Mouse (Mus musculus) neural tube, embryonic 13.5 days (tissue): ENCODE measurements around the gene Cdh11. TPM values are rescaled to one million over a fixed set of nuclear protein-coding genes. Genes with fewer than 3 reads are reported as not detected.

Experiments
- ATAC-seq: fragments of 200-750 bp; cut with Nextera tagmentation; 2 replicates; pipeline ENCODE4 v1.8.0; 2017; ENCODE audit warnings: low read depth, mild to moderate bottlenecking, moderate TSS enrichment, moderate library complexity
- H3K27ac ChIP-seq: fragments of 300-500 bp; sonication (generic); replicated peaks from 2 replicates; pipeline ENCODE4 v1.5.1; 2015; ENCODE audit warnings: moderate library complexity, mild to moderate bottlenecking, inconsistent platforms
- H3K27me3 ChIP-seq: fragments of 300-500 bp; sonication (generic); 2 replicates; pipeline ENCODE4 v1.6.1; 2015; ENCODE audit warnings: mild to moderate bottlenecking, inconsistent platforms
- H3K36me3 ChIP-seq: fragments of 300-500 bp; sonication (generic); 2 replicates; pipeline ENCODE4 v1.6.1; 2015; ENCODE audit warnings: mild to moderate bottlenecking, inconsistent platforms
- H3K4me1 ChIP-seq: fragments of 300-500 bp; sonication (generic); replicated peaks from 2 replicates; pipeline ENCODE4 v1.6.1; 2015; ENCODE audit warnings: inconsistent platforms
- H3K4me2 ChIP-seq: fragments of 300-500 bp; sonication (generic); 2 replicates; pipeline ENCODE4 v1.6.1; 2015; ENCODE audit warnings: inconsistent platforms, mild to moderate bottlenecking, moderate library complexity
- H3K4me3 ChIP-seq: fragments of 300-500 bp; sonication (generic); 2 replicates; pipeline ENCODE4 v1.5.1; 2015; ENCODE audit warnings: mild to moderate bottlenecking, inconsistent platforms
- H3K9ac ChIP-seq: fragments of 300-500 bp; sonication (generic); 2 replicates; pipeline ENCODE4 v1.6.1; 2015; ENCODE audit warnings: moderate library complexity, mild to moderate bottlenecking, inconsistent platforms
- H3K9me3 ChIP-seq: fragments of 300-500 bp; sonication (generic); 2 replicates; pipeline ENCODE4 v1.6.1; 2016; ENCODE audit warnings: inconsistent platforms
- WGBS: fragments of 180-500 bp; shearing (Covaris S2); methylation state at CpG from one replicate; pipeline ENCODE4 v1.1.7; 2015; 5-methylcytosine and 5-hydroxymethylcytosine counted together
- polyA plus RNA-seq: library from polyadenylated mRNA; unstranded; fragments of >200 nt; fragmentation: Nextera tagmentation; extraction: Ambion mirVana; gene quantifications from 2 replicates; pipeline ENCODE4 v1.2.1, GENCODE M21; 2015

Cdh11 gene
- polyA plus RNA-seq, 1 experiment from 2014 or later = 59.5 TPM

GRCm38 (mm10) chr8:102753839-102754238 is 31.6 kb downstream of the Cdh11 start:
- Histone ChIP-seq H3K27me3 (no peaks in the 10 kb centered on the region), H3K4me1 (no peaks in the 10 kb centered on the region), H3K36me3 (0 out of 2 replicates have a peak, but pooled peaks cover 4% of the 10 kb centered on the region), H3K9ac (no peak overlapping the region), H3K4me3 (no peak overlapping the region), H3K4me2 (no peak overlapping the region), H3K9me3 (no peaks in the 10 kb centered on the region), H3K27ac (no peak overlapping the region)
- ATAC-seq = no peak
- WGBS = 89% methylated on average over 5 of the region's 5 CpGs

- Histone ChIP-seq H3K4me2 (no peak overlapping the region), H3K27ac (0 out of 2 replicates have a peak overlapping the region, but pooled peaks have one; percentile 0), H3K27me3 (no peaks in the 10 kb centered on the region), H3K36me3 (no peaks in the 10 kb centered on the region), H3K9me3 (no peaks in the 10 kb centered on the region), H3K4me3 (no peak overlapping the region), H3K4me1 (peaks cover 50% of the 10 kb centered on the region), H3K9ac (no peak overlapping the region)
- WGBS = 75% methylated on average over 3 of the region's 3 CpGs
- no peak for ATAC-seq
Observed at GRCm38 (mm10) chr8:102742940-102743339, 42.5 kb downstream of the Cdh11 start.

GRCm38 (mm10) chr8:102742008-102742591 is 43.3 kb downstream of the Cdh11 start:
- no peaks in the 10 kb centered on the region for H3K36me3 ChIP-seq
- no peak overlapping the region for H3K4me3 ChIP-seq
- 15% methylated on average over 5 of the region's 5 CpGs for WGBS
- no peaks in the 10 kb centered on the region for H3K27me3 ChIP-seq
- no peaks in the 10 kb centered on the region for H3K9me3 ChIP-seq
- H3K27ac ChIP-seq = 0 out of 2 replicates have a peak overlapping the region, but pooled peaks have one; percentile 20
- no peak overlapping the region for H3K9ac ChIP-seq
- H3K4me2 ChIP-seq = no peak overlapping the region
- peaks cover 53% of the 10 kb centered on the region for H3K4me1 ChIP-seq
- ATAC-seq = peak; percentile 55

- Histone ChIP-seq H3K4me2 (no peak overlapping the region), H3K27ac (no peak overlapping the region), H3K4me3 (no peak overlapping the region), H3K9ac (no peak overlapping the region), H3K27me3 (no peaks in the 10 kb centered on the region), H3K36me3 (no peaks in the 10 kb centered on the region), H3K4me1 (peaks cover 53% of the 10 kb centered on the region), H3K9me3 (no peaks in the 10 kb centered on the region)
- ATAC-seq = no peak
- 82% methylated on average over 4 of the region's 4 CpGs for WGBS
Observed at GRCm38 (mm10) chr8:102740963-102741362, 44.5 kb downstream of the Cdh11 start.

- Histone ChIP-seq H3K9me3 (no peaks in the 10 kb centered on the region), H3K36me3 (no peaks in the 10 kb centered on the region), H3K27ac (peak overlapping the region; percentile 64), H3K4me1 (peaks cover 66% of the 10 kb centered on the region), H3K4me2 (no peak overlapping the region), H3K27me3 (no peaks in the 10 kb centered on the region), H3K4me3 (no peak overlapping the region), H3K9ac (no peak overlapping the region)
- 54% methylated on average over 7 of the region's 7 CpGs for WGBS
- ATAC-seq = peak; percentile 77
Observed at GRCm38 (mm10) chr8:102738961-102739487, 46.4 kb downstream of the Cdh11 start.

GRCm38 (mm10) chr8:102738395-102738794 is 47.0 kb downstream of the Cdh11 start:
- Histone ChIP-seq H3K9me3 (no peaks in the 10 kb centered on the region), H3K4me1 (peaks cover 70% of the 10 kb centered on the region), H3K4me3 (no peak overlapping the region), H3K36me3 (no peaks in the 10 kb centered on the region), H3K27me3 (no peaks in the 10 kb centered on the region), H3K27ac (no peak overlapping the region), H3K9ac (no peak overlapping the region), H3K4me2 (no peak overlapping the region)
- 89% methylated on average over 7 of the region's 7 CpGs for WGBS
- no peak for ATAC-seq

GRCm38 (mm10) chr8:102734419-102734818 is 51.0 kb downstream of the Cdh11 start:
- no peak overlapping the region for H3K27ac ChIP-seq
- H3K36me3 ChIP-seq = no peaks in the 10 kb centered on the region
- no peak for ATAC-seq
- H3K9me3 ChIP-seq = no peaks in the 10 kb centered on the region
- 48% methylated on average over 1 of the region's 1 CpGs for WGBS
- no peaks in the 10 kb centered on the region for H3K27me3 ChIP-seq
- no peak overlapping the region for H3K4me2 ChIP-seq
- no peak overlapping the region for H3K4me3 ChIP-seq
- H3K9ac ChIP-seq = no peak overlapping the region
- H3K4me1 ChIP-seq = peaks cover 44% of the 10 kb centered on the region

- no peaks in the 10 kb centered on the region for H3K36me3 ChIP-seq
- no peak overlapping the region for H3K4me3 ChIP-seq
- 0 out of 2 replicates have a peak overlapping the region, but pooled peaks have one; percentile 34 for H3K27ac ChIP-seq
- peaks cover 27% of the 10 kb centered on the region for H3K4me1 ChIP-seq
- no peaks in the 10 kb centered on the region for H3K9me3 ChIP-seq
- H3K4me2 ChIP-seq = peak overlapping the region; percentile 24
- peak; percentile 89 for ATAC-seq
- no peak overlapping the region for H3K9ac ChIP-seq
- H3K27me3 ChIP-seq = no peaks in the 10 kb centered on the region
- 11% methylated on average over 10 of the region's 10 CpGs for WGBS
Observed at GRCm38 (mm10) chr8:102726206-102726935, 59.1 kb downstream of the Cdh11 start.

- Histone ChIP-seq H3K27me3 (no peaks in the 10 kb centered on the region), H3K27ac (peak overlapping the region; percentile 28; the same call in 1 of the 2 replicates), H3K9ac (no peak overlapping the region), H3K9me3 (no peaks in the 10 kb centered on the region), H3K36me3 (no peaks in the 10 kb centered on the region), H3K4me3 (no peak overlapping the region), H3K4me1 (peaks cover 27% of the 10 kb centered on the region), H3K4me2 (no peak overlapping the region)
- 59% methylated on average over 3 of the region's 3 CpGs for WGBS
- ATAC-seq = no peak
Observed at GRCm38 (mm10) chr8:102725496-102725895, 59.9 kb downstream of the Cdh11 start.

- Histone ChIP-seq H3K36me3 (peaks cover 16% of the 10 kb centered on the region), H3K9ac (no peak overlapping the region), H3K27me3 (no peaks in the 10 kb centered on the region), H3K9me3 (no peaks in the 10 kb centered on the region), H3K4me1 (no peaks in the 10 kb centered on the region), H3K27ac (no peak overlapping the region), H3K4me2 (no peak overlapping the region), H3K4me3 (no peak overlapping the region)
- 62% methylated on average over 4 of the region's 4 CpGs for WGBS
- ATAC-seq = no peak
Observed at GRCm38 (mm10) chr8:102715956-102716355, 69.5 kb downstream of the Cdh11 start.

GRCm38 (mm10) chr8:102707305-102707704 is 78.1 kb downstream of the Cdh11 start:
- no peaks in the 10 kb centered on the region for H3K27me3 ChIP-seq
- H3K4me2 ChIP-seq = no peak overlapping the region
- no peak overlapping the region for H3K4me3 ChIP-seq
- H3K36me3 ChIP-seq = peaks cover 5% of the 10 kb centered on the region
- H3K27ac ChIP-seq = no peak overlapping the region
- ATAC-seq = no peak
- no peaks in the 10 kb centered on the region for H3K4me1 ChIP-seq
- 28% methylated on average over 7 of the region's 7 CpGs for WGBS
- no peaks in the 10 kb centered on the region for H3K9me3 ChIP-seq
- no peak overlapping the region for H3K9ac ChIP-seq

- H3K36me3 ChIP-seq = no peaks in the 10 kb centered on the region
- no peak overlapping the region for H3K4me3 ChIP-seq
- no peak for ATAC-seq
- H3K9ac ChIP-seq = no peak overlapping the region
- H3K27me3 ChIP-seq = no peaks in the 10 kb centered on the region
- no peaks in the 10 kb centered on the region for H3K4me1 ChIP-seq
- no peak overlapping the region for H3K27ac ChIP-seq
- WGBS = 70% methylated on average over 7 of the region's 7 CpGs
- H3K4me2 ChIP-seq = no peak overlapping the region
- H3K9me3 ChIP-seq = no peaks in the 10 kb centered on the region
Observed at GRCm38 (mm10) chr8:102705376-102705905, 80.0 kb downstream of the Cdh11 start.
